Mouse (Mus musculus): ENCODE results near the gene Ap2a1. TPM values are rescaled to one million over a fixed set of nuclear protein-coding genes. Genes with fewer than 3 reads are reported as not detected.

Ap2a1 gene
- polyA plus RNA-seq, 1 experiment from 2014 or later = 34.5 TPM

- DNase-seq (ENCODE audit: low spot score) = no peak
Observed at GRCm38 (mm10) chr7:44866276-44867009, 62.9 kb downstream of the Ap2a1 start.

GRCm38 (mm10) chr7:44864595-44865542, 64.4 kb downstream of the Ap2a1 start:
- no peak for DNase-seq (ENCODE audit: low spot score)

GRCm38 (mm10) chr7:44863982-44864494, 65.3 kb downstream of the Ap2a1 start:
- no peak for DNase-seq (ENCODE audit: low spot score)

- no peak for DNase-seq (ENCODE audit: low spot score)
Observed at GRCm38 (mm10) chr7:44863210-44863609, 66.1 kb downstream of the Ap2a1 start.

DNA sequence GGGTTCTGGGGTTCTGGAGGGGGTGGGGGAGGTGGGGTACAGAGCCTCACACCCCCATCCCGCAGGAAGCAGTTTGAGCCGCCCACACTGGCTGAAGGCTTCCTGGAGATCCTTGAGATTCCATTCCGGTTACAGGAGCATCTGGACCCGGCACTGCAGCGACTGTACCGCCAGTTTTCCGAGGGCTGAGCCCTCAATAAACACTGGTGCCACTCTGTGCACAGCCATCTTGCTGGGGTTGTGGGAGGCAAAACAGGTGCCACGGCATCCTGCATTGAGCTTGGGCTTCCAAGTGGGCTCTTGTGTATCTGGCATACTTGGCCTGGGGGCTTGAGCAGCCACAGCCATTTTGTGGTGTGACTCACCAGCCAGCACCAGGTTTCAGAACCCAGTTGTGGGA, 66.9 kb downstream of the Ap2a1 start:
- DNase-seq (ENCODE audit: low spot score) = no peak

- DNase-seq (ENCODE audit: low spot score) = no peak
Observed at GRCm38 (mm10) chr7:44861429-44861816, 67.9 kb downstream of the Ap2a1 start.

DNA sequence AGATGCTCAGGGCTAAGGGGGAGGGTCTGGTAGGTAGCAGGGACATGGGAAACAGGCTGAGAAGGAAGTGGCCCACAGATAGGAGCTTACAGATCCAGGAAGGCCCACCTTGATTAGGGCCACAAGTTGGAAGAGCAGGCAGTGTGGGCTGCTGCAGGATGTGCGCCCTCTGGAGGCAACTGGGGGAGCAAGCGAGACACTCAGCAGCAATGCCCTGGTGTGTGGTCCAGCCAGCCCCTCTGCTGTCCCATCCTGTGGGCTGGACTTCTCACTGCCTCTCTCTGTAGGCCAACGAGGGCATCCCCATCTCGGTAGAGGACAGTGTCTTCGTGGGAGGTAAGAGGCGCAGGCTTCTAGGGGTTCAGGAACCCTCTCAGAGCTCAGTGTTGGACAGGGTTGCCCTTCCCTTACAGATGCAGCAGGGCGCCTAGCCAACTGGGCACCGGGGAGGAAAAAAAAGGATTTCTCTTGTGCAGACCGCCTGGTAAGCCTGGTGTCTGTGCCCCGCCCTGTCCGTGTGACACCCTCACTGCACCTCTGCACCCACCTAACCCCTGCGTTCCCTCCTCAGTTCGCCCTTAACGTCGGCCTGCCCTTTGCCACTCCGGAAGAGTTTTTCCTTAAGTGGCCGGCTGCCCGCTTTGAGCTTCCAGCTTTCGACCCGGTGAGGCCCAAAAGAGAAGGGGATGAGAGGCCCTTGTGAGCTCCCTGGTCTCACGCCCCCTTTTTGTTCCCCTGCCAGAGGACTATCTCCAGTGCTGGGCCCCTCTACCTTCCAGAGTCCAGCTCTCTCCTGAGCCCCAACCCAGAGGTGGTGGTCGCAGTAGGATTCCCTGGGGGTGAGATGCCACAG, 68.5 kb downstream of the Ap2a1 start:
- peak; percentile 68 for DNase-seq (ENCODE audit: low spot score)

GRCm38 (mm10) chr7:44859896-44860295, 69.4 kb downstream of the Ap2a1 start:
- DNase-seq (ENCODE audit: low spot score) = no peak

- DNase-seq (ENCODE audit: low spot score) = peak; percentile 47
Observed at GRCm38 (mm10) chr7:44857905-44858304, 71.4 kb downstream of the Ap2a1 start.

DNA sequence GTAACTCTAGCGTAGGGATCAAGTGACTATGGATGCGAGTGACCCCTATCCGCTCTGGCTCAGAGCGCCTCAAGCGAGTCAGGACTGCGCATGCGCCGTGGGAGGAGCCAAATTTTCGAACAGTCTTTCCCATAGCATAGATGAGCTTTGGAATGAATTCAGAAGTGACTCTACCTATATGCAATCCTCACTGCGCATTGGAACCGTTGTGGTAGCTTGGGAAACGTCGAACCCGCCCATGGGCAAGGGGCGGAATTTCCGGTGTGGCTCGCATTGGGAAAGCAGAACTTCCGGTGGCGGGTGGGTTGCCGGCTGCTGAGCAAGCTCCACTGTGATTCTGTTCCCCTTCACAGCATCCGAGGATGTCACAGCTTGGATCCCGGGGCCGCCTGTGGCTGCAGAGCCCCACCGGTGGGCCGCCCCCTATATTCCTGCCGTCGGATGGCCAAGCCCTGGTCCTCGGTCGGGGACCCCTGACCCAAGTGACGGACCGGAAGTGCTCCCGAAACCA, 72.2 kb downstream of the Ap2a1 start, which contains the start of gene Pnkp:
Gene Pnkp (plus strand): TSS at position 98 of the 511 bp plus-strand sequence.
- DNase-seq (ENCODE audit: low spot score) = peak; percentile 89

DNA sequence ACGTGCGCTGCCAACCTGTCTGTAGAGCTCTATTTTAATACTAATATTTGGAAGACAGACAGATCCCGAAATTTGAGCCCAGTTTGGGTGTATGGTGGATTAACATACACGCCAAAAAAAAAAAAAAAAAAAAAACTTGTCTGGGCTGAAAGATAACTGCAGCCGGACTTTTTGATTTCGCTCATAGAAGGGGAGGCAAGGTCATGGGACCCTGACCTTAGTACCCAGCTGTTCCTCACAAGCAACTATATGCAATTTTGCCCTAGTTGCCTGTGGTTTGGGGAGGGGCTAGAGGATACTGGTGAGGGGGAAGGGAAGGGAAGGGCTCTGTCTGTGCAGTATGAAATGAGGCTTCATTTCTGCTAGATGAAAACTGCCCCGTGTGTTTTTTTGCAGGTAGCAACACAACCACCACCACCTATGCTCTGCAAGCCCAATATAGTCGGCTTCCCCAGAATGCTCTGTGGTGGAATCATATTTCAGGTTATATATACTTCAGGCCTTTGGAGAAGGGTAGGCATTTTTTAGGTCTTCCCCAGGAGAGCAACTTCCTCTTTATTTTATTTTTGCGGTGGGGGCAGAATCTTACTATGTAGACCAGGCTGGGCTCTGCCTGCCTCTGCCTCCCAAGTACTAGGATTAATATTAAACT, 72.9 kb downstream of the Ap2a1 start:
- DNase-seq (ENCODE audit: low spot score) = peak; percentile 60

- DNase-seq (ENCODE audit: low spot score) = no peak
Observed at GRCm38 (mm10) chr7:44855036-44855435, 74.3 kb downstream of the Ap2a1 start.

GRCm38 (mm10) chr7:44854356-44855031, 74.8 kb downstream of the Ap2a1 start:
- DNase-seq (ENCODE audit: low spot score) = peak; percentile 69

DNA sequence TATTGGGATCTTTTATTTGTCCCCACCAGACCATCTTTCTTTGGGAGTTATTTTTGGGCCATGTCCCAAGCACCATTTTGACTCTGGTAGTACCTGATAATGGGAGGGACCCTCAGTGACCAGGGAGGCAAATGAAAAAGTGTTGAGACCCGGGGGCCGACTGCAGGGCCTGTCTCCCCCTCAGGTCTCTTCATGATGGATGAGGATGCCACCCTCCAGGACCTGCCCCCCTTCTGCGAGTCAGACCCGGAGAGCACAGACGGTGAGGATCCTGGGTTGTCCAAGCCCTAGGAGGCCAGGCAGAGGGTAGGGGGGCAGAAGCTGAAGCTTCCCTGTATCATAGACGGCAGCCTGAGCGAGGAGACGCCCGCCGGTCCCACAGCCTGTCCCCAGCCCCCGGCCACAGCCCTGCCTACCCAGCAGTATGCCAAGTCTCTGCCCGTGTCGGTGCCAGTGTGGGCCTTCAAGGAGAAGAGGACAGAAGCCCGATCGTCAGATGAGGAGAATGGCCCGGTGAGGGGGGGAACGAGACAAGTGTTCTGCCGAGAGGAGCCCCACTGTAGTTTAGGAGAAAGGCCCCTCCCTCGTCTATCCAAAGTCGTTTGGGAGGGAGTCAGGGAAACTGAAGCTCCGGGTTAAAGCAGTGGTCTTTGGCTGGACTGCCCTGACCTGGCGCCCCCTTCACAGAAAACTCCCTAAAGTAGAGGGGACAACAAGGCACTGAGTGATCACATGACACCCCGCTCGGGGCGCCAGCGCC, 75.5 kb downstream of the Ap2a1 start:
- no peak for DNase-seq (ENCODE audit: low spot score)

GRCm38 (mm10) chr7:44853065-44853464, 76.2 kb downstream of the Ap2a1 start:
- no peak for DNase-seq (ENCODE audit: low spot score)

GRCm38 (mm10) chr7:44852259-44853027, 76.9 kb downstream of the Ap2a1 start:
- DNase-seq (ENCODE audit: low spot score) = no peak

GRCm38 (mm10) chr7:44851625-44852234, 77.6 kb downstream of the Ap2a1 start:
- DNase-seq (ENCODE audit: low spot score) = no peak

Measured in thymus, postnatal 0 days (tissue).